Mouse (Mus musculus) heart, postnatal 4 days (tissue): ENCODE data around the gene Prss48. TPM values are rescaled to one million over a fixed set of nuclear protein-coding genes. Genes with fewer than 3 reads are reported as not detected.
A peak's percentile ranks its signal among the peaks of the same experiment; 100 is the strongest.

ENCODE experiments used
- DNase-seq: peaks from one replicate; pipeline ENCODE4 v3.0.0; 2021
- total RNA-seq, 2 experiments: library from RNA; stranded (reverse); gene quantifications; 2 replicates each; pipeline ENCODE4 v1.2.3; 2021

The Prss48 gene
- not detected for total RNA-seq

DNA sequence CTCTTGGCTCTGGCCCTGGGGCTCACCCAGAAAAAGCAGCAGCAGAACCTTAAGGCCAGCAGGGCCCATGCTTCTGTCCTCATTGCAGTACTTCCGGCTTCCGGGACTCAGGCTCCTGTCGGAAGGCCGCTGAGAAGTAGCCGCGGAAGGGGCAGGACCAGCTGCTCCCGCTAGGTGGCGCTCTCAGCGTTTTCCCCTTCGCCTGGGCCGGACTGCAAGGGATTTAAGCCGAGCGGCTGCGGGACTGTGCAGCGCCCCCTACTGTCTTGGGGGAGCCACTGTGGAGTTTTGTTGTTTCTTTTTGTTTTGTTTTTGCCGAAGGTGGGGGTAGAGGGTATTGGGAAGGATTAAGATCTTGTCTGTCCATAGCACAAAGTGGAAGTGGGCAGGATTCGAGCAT lies at the start of gene Prss48:
Gene Prss48, minus strand, starts transcription at position 69 of the 400 bp plus-strand sequence.
- DNase-seq = peak; percentile 33

DNA sequence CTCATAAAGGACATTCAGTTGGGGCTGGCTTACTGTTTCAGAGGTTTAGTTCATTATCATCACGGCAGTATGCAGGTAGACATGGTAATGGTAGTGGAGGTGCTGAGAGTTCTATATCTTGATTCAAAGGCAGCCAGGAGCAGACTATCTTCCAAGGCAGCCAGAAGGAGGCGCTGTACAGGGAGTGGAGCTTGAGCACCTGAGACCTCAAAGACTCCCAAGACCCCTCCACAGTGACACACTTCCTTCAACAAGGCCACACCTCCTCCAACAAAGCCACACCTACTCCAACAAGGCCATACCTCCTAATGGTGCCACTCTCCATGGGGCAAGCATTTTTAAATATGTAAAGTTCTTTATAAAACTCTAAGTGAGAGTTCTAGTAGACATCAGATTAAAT lies 46.8 kb upstream of the Prss48 start:
- DNase-seq = no peak

DNA sequence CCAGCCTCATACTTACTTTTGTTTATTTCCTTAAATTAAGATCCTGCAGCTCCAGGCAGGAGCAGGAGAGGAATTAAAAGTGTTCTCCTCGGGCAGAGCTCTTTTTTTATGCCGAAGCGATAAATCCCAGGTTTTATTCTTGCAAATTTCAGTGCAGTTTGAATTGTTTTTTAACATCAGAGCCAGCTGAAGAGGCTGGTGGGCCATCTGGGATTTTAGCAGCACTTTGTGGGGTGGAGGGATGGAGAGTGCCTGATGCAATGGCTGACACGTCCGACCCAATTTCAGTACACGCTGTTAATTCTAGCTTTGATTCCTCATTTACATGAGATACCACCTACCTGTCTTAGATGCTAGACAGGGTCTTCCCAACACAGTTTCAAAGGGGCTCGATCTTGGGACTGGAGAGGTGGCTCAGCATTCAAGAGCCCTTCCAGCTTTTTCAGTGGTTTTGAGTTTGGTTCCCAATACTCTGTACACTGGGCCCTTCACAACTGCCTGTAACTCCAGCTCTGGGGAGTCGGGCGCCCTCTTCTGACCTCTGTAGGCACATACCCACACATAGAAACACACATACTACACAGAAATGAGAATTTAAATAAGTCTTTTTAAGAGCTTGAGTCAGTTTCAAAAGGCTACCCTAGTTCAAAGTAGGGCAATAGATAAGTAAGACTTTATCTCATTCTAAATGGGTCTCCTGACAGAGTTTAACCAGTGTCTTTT lies 45.6 kb upstream of the Prss48 start:
- DNase-seq = no peak

GRCm38 (mm10) chr3:86040286-86041201 lies 38.3 kb upstream of the Prss48 start:
- peak; percentile 42 for DNase-seq

DNA sequence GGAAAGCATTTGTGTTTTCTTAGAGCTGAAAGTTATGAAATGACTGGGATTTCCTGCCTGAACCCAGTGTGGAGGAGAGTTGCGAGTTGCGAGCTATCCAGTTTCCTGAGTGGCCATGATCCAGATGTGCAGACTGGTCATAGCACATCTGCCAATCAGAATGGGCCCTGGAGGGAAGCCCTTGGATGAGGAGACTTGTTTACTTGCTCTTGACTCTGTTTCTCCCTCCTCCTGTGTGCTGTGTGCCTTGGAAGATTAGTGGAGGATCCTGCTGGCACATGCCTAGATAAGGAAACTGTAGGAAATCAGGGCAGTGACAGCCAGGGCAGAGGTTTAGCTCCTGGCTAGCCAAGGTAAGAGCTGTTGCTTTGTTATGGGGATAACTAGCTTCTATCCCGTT lies 36.4 kb upstream of the Prss48 start:
- DNase-seq = peak; percentile 52

DNA sequence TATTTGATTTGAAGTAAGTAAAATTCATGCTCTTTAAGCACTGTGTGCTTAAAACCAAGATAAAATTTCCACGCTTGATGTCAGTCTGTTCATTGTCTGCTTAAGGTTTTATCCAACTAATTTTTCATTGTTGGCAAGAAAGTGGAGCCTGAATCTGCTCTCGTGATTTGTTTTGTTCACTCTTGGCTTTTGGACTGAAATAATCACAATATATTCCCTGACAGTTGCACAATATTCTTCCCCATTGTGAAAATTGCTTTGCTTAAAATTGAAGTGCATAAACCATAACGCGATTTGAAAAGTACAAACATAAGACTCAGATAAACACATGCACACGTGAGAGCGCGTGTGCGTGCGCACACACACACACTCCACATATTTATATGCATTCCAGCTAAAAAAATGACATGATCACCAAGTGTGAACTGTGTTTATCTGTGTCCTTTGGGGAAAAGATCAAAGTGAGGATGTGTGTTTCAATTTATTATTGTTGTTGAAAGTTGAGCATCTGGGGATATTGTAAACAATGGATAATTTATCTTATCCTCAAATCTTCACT lies 35.7 kb upstream of the Prss48 start:
- DNase-seq = no peak

GRCm38 (mm10) chr3:86033455-86034090 lies 31.3 kb upstream of the Prss48 start:
- no peak for DNase-seq

GRCm38 (mm10) chr3:86030566-86030965 lies 28.3 kb upstream of the Prss48 start:
- DNase-seq = peak; percentile 35

DNA sequence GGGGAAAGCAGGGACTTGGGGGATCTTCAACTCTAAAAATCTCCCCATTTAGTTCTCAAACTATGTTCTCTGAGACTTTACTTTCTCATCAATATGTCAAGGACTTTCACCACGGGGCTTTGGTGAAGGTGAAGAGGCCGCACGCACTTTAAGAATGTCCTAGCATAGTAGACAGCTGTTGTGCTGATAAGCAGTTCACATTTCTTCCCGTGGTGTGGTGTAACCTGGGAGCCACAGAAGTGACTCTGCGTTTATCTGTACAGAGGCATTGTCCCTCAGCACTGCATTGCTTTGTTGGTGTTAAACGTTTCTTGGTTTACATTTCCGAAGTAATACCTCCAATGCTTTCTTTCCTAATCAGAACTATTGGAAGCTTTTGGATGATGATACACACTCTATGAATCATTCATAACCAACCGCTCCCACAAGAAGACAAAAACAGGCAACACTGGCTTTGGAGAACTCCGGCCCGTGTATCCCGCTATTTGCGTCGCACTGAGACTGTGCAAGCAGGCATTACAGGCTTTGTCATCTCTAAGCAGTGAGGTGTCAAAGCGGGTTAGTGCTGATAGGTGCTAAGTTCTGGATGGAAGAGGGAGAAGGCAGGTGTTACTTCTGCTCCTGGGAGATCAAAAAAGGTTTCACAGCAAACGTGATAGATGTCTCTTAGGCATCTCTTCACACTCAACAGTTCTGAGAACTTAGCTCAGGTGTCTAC lies 26.5 kb upstream of the Prss48 start:
- DNase-seq = no peak

DNA sequence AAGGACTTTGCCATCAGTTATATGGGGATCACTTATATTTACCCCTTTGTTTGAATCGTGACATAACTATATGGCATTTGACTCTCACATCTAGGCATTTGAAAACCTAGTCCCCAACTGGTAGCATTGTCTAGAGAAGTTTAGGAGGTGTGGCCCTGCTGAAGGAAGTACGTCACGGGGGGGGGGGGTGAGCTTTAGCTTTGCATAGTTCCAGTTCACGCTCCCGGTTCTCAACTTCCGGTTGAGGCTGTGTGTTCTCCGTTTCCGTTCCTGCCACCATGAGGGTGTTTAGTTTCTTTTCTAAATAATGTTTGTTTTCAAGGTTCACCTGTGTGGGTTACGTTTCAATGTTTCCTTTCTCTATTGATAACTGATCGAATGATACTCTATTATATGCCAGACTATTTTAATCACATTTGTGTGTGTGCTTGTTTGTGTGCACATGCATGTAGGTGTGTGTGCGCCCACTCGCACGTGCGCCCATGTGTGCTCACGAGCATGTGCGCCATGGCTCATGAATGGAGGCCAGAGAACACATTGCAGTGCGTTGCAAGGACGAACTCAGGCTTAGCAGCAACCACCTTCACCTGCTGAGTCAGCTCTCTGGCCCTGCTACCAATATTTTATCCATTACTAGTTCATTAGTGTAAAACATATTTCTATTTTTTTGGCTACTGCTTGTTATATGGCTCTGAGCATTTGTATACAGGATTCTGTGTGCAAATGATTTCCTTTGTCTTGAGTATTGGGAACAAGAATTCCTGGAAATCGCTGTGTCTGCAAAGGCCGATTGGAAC lies 23.2 kb upstream of the Prss48 start:
- no peak for DNase-seq

DNA sequence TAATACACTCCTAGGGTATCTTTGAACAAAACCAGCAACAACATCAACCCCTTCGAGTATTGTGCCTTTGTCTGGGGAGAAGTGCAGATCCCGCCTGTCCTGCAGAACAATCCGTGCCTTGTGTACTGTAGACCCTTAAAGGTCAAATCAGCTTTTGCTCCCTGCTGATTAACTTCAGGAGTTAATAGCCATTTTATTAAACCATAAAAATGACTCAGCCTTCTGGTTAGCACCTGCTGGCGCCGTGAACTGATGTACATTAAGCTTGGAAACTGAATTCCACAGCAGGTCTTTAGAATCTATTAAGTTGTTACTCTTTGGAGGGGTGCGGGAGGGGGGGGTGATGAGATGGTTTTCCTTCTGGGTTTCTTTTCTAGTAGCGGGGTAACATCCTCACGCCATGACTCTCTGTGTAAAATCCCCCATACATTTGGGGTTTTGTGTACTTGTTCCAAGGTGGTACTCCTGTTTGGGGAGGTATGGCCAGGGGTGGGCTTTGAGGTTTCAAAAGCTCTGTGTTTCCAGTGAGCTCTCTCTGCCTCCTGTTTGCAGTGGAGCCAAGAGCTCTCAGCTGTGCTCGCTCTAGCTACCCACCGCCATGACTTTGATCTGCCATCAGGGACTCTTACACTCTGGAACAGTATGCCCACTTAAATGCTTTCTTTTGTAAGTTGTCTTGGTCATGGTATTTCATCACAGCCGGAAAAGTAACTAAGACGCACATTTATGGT lies 21.9 kb upstream of the Prss48 start:
- DNase-seq = no peak

GRCm38 (mm10) chr3:86021651-86022050 lies 19.4 kb upstream of the Prss48 start:
- no peak for DNase-seq

GRCm38 (mm10) chr3:86020921-86021650 lies 18.8 kb upstream of the Prss48 start:
- DNase-seq = no peak

- no peak for DNase-seq
Observed at GRCm38 (mm10) chr3:86017484-86017883, 15.2 kb upstream of the Prss48 start.

DNA sequence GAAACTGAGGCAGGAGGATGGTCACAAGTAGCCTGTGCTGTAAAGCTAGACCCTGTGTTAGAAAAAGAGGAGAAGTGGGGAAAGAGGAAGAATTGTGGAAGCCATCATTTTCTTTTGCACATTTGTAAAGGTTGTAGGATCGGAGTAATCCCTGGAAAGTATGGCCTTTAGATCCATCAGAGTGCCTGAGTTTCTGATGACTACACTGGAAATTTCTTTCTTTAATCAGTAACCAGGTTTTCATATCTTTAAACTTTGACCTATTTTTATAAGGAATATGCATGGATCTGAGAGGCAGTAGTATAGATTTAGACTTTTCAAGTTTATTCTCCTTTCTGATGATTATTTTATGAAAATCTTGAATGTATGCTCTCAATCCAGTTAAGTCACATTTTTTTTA lies 14.7 kb upstream of the Prss48 start:
- DNase-seq = no peak

DNA sequence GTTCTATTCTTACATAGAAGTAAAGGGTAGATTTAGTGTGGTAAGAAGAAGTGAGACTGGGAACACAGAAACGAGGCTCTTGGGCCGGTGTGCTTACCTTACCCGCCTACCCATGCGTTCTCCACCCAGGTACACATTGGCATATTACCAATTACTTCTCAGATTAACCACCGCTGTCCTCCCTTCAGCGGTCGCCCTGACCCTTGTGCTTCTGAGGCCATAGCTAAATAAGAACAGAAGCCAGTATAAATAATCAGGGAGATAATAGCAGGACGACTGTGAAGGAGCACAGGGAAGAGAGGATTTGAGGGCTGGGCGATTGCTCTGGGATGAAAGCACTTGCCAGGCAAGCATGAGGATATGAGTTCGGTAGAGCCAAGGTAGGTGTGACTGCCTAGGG lies 11.5 kb upstream of the Prss48 start:
- DNase-seq = no peak

GRCm38 (mm10) chr3:86011833-86012232 lies 9.5 kb upstream of the Prss48 start:
- no peak for DNase-seq

DNA sequence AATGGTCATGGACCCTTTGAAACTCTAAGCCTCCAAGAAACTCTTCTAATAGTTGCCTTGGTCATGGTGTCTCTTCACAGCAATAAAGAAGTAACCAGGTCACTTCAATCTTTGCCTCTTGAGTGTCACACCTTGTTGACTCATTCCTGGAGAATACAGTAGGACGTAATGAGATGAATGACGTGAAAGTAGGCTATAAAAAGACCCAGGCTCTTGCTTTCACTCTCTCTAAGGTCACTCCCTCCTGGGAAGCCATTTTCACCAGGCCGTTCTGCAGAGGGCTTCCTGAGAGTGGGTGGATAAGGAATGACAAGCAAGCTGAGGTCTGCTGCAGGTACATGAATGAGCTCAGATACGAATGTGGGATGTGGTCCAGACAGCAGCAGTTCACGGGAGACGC lies 9.1 kb upstream of the Prss48 start:
- no peak for DNase-seq

DNA sequence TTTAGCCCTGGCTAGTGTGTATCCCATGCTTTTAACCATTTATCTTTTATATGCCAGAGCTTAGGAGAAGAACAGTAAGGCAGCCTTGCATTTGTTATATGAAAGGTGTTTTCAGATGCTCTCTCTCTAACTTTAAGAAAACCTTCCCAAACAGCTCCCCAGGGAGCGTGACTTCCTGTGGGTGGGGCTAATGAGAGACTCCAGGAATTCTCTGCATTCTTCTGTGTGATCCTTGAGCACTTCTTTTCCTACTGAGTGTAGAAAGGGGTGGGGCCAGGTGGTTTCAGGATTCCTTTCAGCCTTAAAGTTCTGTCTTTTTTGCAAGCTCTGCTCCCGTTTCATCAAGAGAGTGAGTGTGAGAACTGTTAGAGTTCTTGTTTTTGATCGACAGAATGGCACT lies 8.3 kb upstream of the Prss48 start:
- DNase-seq = peak; percentile 12

GRCm38 (mm10) chr3:86004751-86005150 lies 2.5 kb upstream of the Prss48 start:
- DNase-seq = no peak
